Mouse (Mus musculus): ENCODE measurements around the gene Ppp1r12b. TPM values are rescaled to one million over a fixed set of nuclear protein-coding genes. Genes with fewer than 3 reads are reported as not detected.

Gene Ppp1r12b
- polyA plus RNA-seq, 1 experiment from 2014 or later, result 7.6 TPM

DNA sequence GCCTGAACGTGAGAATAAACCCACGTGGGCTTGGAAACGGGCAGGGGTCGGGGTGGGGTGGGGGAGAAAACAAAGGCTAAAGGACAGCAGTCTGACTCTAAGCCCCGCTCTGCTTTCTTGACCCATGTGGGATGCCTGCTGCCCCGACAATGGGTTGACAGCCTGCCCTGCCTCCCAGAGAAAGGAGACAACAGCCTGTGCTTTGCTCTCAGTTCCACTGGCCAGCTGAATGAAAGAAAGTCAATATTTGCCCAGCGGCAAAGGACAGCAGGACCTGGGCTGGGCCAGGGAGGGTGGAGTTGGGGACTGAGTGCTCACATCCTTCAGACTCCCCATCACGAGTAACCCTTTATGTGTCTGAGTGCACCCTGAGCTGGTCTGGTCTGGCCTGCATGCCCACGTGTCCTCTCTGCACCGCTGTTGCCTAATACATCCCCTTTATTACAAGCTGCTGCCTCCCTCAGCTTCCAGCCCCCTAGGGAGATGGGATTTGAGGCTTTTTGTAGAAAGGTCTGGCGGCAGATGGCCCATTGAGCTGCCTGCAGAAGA, 242.2 kb downstream of the Ppp1r12b start:
- Histone ChIP-seq H3K4me1 (ENCODE audit: control insufficient read depth, insufficient read depth, low read length) (peaks cover 13% of the 10 kb centered on the region; the same call in 1 of the 2 replicates), H3K4me3 (ENCODE audit: low read length) (no peak overlapping the region), H3K27ac (ENCODE audit: low read depth, low read length) (no peak overlapping the region), H3K9me3 (ENCODE audit: control insufficient read depth, low read length) (no peaks in the 10 kb centered on the region), H3K27me3 (ENCODE audit: control insufficient read depth, insufficient read depth, low read length) (peaks cover 5% of the 10 kb centered on the region; the same call in 1 of the 2 replicates), H3K9ac (ENCODE audit: low read depth, low read length) (no peak overlapping the region), H3K36me3 (ENCODE audit: control insufficient read depth, insufficient read depth, low read length) (no peaks in the 10 kb centered on the region), H3K4me2 (replicated peaks; ENCODE audit: low read depth, low read length) (no peak overlapping the region)
- ATAC-seq (ENCODE audit: low FRiP score, low TSS enrichment), result no peak
- 28% methylated on average over 11 of the region's 11 CpGs for WGBS

GRCm38 (mm10) chr1:134712781-134713299, 242.9 kb downstream of the Ppp1r12b start:
- no peak overlapping the region for H3K4me2 ChIP-seq (replicated peaks; ENCODE audit: low read depth, low read length)
- no peak overlapping the region for H3K9ac ChIP-seq (ENCODE audit: low read depth, low read length)
- H3K36me3 ChIP-seq (ENCODE audit: control insufficient read depth, insufficient read depth, low read length), result no peaks in the 10 kb centered on the region
- H3K4me1 ChIP-seq (ENCODE audit: control insufficient read depth, insufficient read depth, low read length), result peaks cover 13% of the 10 kb centered on the region; the same call in 1 of the 2 replicates
- no peaks in the 10 kb centered on the region for H3K9me3 ChIP-seq (ENCODE audit: control insufficient read depth, low read length)
- no peak for ATAC-seq (ENCODE audit: low FRiP score, low TSS enrichment)
- no peak overlapping the region for H3K4me3 ChIP-seq (ENCODE audit: low read length)
- H3K27ac ChIP-seq (ENCODE audit: low read depth, low read length), result no peak overlapping the region
- peaks cover 5% of the 10 kb centered on the region; the same call in 1 of the 2 replicates for H3K27me3 ChIP-seq (ENCODE audit: control insufficient read depth, insufficient read depth, low read length)
- 85% methylated on average over 9 of the region's 9 CpGs for WGBS

DNA sequence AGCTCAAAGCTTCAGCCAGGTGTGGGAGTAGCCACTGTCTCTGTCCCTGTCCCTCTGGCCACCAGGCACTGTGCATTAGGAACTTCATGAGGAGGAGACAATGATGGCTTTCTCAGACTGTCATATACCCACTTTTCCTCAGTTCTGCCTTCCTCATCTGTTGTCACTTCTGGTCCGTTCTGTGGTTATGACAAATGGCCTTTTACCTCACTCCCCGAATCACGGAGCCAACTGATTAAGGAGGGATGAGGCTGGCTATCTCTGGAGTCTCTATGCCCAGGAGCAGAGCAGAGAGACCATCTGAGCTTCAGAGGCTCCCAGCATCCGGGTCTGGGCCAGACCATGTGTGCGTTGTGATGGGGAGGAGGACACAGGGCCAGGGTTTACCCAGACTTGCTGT, 244.1 kb downstream of the Ppp1r12b start:
- no peak overlapping the region for H3K9ac ChIP-seq (ENCODE audit: low read depth, low read length)
- peaks cover 13% of the 10 kb centered on the region; the same call in 1 of the 2 replicates for H3K4me1 ChIP-seq (ENCODE audit: control insufficient read depth, insufficient read depth, low read length)
- H3K27me3 ChIP-seq (ENCODE audit: control insufficient read depth, insufficient read depth, low read length), result peaks cover 5% of the 10 kb centered on the region; the same call in 1 of the 2 replicates
- no peaks in the 10 kb centered on the region for H3K36me3 ChIP-seq (ENCODE audit: control insufficient read depth, insufficient read depth, low read length)
- ATAC-seq (ENCODE audit: low FRiP score, low TSS enrichment), result no peak
- no peak overlapping the region for H3K4me3 ChIP-seq (ENCODE audit: low read length)
- peak overlapping the region; percentile 52; the same call in 1 of the 2 replicates for H3K27ac ChIP-seq (ENCODE audit: low read depth, low read length)
- 62% methylated on average over 5 of the region's 5 CpGs for WGBS
- no peaks in the 10 kb centered on the region for H3K9me3 ChIP-seq (ENCODE audit: control insufficient read depth, low read length)
- H3K4me2 ChIP-seq (replicated peaks; ENCODE audit: low read depth, low read length), result no peak overlapping the region

GRCm38 (mm10) chr1:134711061-134711460, 244.7 kb downstream of the Ppp1r12b start:
- no peak overlapping the region for H3K4me3 ChIP-seq (ENCODE audit: low read length)
- H3K9ac ChIP-seq (ENCODE audit: low read depth, low read length), result no peak overlapping the region
- ATAC-seq (ENCODE audit: low FRiP score, low TSS enrichment), result no peak
- no peaks in the 10 kb centered on the region for H3K9me3 ChIP-seq (ENCODE audit: control insufficient read depth, low read length)
- WGBS, result 59% methylated on average over 7 of the region's 7 CpGs
- H3K4me2 ChIP-seq (replicated peaks; ENCODE audit: low read depth, low read length), result peak overlapping the region; percentile 12; the same call in 1 of the 2 replicates
- H3K36me3 ChIP-seq (ENCODE audit: control insufficient read depth, insufficient read depth, low read length), result no peaks in the 10 kb centered on the region
- H3K27me3 ChIP-seq (ENCODE audit: control insufficient read depth, insufficient read depth, low read length), result peaks cover 9% of the 10 kb centered on the region; the same call in 1 of the 2 replicates
- peaks cover 13% of the 10 kb centered on the region; the same call in 1 of the 2 replicates for H3K4me1 ChIP-seq (ENCODE audit: control insufficient read depth, insufficient read depth, low read length)
- peak overlapping the region; percentile 20; the same call in 1 of the 2 replicates for H3K27ac ChIP-seq (ENCODE audit: low read depth, low read length)

DNA sequence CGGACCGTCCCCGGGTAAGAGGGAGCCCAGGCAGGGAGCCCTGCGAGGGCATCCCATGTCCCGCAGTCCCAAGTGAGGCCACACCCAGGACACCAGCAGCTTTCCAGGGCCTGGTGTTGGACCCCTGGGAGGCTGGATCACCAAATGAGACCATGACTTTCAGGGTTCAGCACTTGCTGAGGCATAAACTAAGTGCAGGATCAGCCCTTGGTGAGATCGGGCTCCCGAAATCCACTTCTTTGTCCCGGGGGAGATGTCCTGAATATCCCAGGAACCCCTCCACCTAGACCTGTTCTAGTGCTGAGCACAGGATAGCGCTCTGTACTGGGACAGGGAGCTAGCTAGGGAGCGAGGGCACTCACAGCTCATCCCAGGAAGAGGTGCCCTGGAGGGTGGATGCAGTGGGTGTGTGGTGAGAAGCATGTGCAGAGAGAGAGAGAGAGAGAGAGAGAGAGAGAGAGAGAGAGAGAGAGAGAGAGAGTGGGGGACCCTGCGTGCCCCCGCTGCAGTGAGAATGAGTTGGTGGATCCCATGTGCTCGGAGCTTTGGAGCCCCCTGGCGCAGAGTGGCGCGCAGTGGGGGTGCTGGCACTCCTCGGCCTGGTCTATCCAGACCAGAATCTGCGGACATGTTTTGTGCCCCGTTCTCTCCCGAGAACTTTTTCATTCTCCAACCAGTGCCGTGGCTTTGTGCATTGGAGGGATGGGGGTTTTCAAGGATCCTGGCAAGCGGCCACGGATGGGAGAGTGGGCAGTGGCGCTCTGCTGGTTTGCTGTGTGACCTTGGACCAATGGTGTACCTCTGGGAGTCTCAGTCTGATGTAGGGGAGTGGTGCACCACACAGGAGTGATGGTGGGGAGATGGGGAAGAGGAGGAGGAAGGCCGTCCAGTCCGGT, 246.1 kb downstream of the Ppp1r12b start:
- H3K27me3 ChIP-seq (ENCODE audit: control insufficient read depth, insufficient read depth, low read length), result peaks cover 9% of the 10 kb centered on the region; the same call in 1 of the 2 replicates
- peak; percentile 36 for ATAC-seq (ENCODE audit: low FRiP score, low TSS enrichment)
- H3K4me1 ChIP-seq (ENCODE audit: control insufficient read depth, insufficient read depth, low read length), result peaks cover 13% of the 10 kb centered on the region; the same call in 1 of the 2 replicates

DNA sequence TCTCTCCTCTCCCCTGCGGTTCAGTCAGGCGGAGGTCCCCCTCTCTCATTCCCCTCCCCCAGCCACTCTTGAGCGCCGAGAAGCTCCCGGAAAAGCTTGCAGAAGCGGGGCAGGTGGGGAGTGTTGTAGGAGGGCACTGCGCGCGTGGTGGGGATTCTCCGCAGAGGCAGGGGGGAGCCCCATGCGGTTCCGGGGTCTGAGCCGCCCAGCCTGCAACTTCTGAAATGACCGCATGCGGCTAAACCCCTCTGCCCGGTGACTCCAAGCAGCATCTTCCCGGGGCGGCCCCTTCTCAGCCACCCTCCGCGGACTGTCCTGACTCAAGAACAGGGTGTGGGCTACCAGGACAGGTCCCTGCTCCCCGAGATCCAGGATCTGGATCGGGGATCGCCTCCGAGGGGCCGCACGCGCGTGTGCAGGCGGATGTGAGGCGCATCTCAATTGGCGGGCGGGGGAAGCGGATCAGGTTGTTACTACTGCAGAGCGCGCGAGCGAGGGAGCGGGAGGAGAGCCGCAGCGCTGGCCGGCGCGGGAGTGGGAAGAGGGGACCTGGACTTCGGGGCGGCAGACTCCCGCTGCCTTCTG, 246.8 kb downstream of the Ppp1r12b start:
- H3K27ac ChIP-seq (ENCODE audit: low read depth, low read length), result peak overlapping the region; percentile 73
- H3K4me2 ChIP-seq (replicated peaks; ENCODE audit: low read depth, low read length), result peak overlapping the region; percentile 87
- no peaks in the 10 kb centered on the region for H3K9me3 ChIP-seq (ENCODE audit: control insufficient read depth, low read length)
- under 1% methylated on average over 46 of the region's 46 CpGs for WGBS
- ATAC-seq (ENCODE audit: low FRiP score, low TSS enrichment), result peak; percentile 41
- peaks cover 10% of the 10 kb centered on the region; the same call in 1 of the 2 replicates for H3K4me1 ChIP-seq (ENCODE audit: control insufficient read depth, insufficient read depth, low read length)
- H3K36me3 ChIP-seq (ENCODE audit: control insufficient read depth, insufficient read depth, low read length), result no peaks in the 10 kb centered on the region
- H3K9ac ChIP-seq (ENCODE audit: low read depth, low read length), result peak overlapping the region; percentile 74
- peak overlapping the region; percentile 53 for H3K4me3 ChIP-seq (ENCODE audit: low read length)
- peaks cover 9% of the 10 kb centered on the region; the same call in 1 of the 2 replicates for H3K27me3 ChIP-seq (ENCODE audit: control insufficient read depth, insufficient read depth, low read length)

More for the DNA sequence above, 246.1 kb downstream of the Ppp1r12b start:
- WGBS, result 9% methylated on average over 26 of the region's 26 CpGs
- peak overlapping the region; percentile 74 for H3K9ac ChIP-seq (ENCODE audit: low read depth, low read length)
- H3K9me3 ChIP-seq (ENCODE audit: control insufficient read depth, low read length), result no peaks in the 10 kb centered on the region
- H3K36me3 ChIP-seq (ENCODE audit: control insufficient read depth, insufficient read depth, low read length), result no peaks in the 10 kb centered on the region
- peak overlapping the region; percentile 73 for H3K27ac ChIP-seq (ENCODE audit: low read depth, low read length)
- peak overlapping the region; percentile 53 for H3K4me3 ChIP-seq (ENCODE audit: low read length)
- H3K4me2 ChIP-seq (replicated peaks; ENCODE audit: low read depth, low read length), result peak overlapping the region; percentile 87

GRCm38 (mm10) chr1:134708274-134708673, 247.5 kb downstream of the Ppp1r12b start:
- Histone ChIP-seq H3K36me3 (ENCODE audit: control insufficient read depth, insufficient read depth, low read length) (no peaks in the 10 kb centered on the region), H3K9ac (ENCODE audit: low read depth, low read length) (peak overlapping the region; percentile 74), H3K4me3 (ENCODE audit: low read length) (peak overlapping the region; percentile 53), H3K4me1 (ENCODE audit: control insufficient read depth, insufficient read depth, low read length) (peaks cover 10% of the 10 kb centered on the region; the same call in 1 of the 2 replicates), H3K27ac (ENCODE audit: low read depth, low read length) (no peak overlapping the region; the same call in 1 of the 2 replicates), H3K27me3 (ENCODE audit: control insufficient read depth, insufficient read depth, low read length) (peaks cover 9% of the 10 kb centered on the region; the same call in 1 of the 2 replicates), H3K9me3 (ENCODE audit: control insufficient read depth, low read length) (no peaks in the 10 kb centered on the region), H3K4me2 (replicated peaks; ENCODE audit: low read depth, low read length) (peak overlapping the region; percentile 87)
- WGBS, result 18% methylated on average over 8 of the region's 8 CpGs
- no peak for ATAC-seq (ENCODE audit: low FRiP score, low TSS enrichment)

DNA sequence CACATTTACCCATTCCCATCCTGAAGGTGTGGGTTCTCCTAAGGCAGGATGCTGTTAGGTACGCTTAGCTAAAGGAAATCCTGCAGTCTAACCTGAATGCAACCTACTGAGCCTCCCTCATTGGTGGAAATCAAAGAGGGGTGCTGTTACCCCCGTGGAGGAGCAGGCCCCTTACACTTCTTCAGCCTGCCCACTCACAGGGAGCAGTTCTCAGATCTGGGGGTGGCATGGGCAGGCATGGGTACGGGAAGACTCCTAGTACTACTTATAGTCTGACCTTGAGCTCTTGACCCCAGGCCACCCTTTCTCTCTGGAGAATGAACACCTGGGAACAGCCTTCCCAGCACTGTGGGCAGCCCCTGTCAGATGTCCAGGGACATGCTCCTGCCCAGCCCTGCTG, 248.2 kb downstream of the Ppp1r12b start:
- WGBS, result 65% methylated on average over 3 of the region's 3 CpGs
- H3K4me1 ChIP-seq (ENCODE audit: control insufficient read depth, insufficient read depth, low read length), result peaks cover 10% of the 10 kb centered on the region; the same call in 1 of the 2 replicates
- no peak overlapping the region for H3K4me2 ChIP-seq (replicated peaks; ENCODE audit: low read depth, low read length)
- no peak overlapping the region for H3K27ac ChIP-seq (ENCODE audit: low read depth, low read length)
- H3K9ac ChIP-seq (ENCODE audit: low read depth, low read length), result no peak overlapping the region
- no peaks in the 10 kb centered on the region for H3K36me3 ChIP-seq (ENCODE audit: control insufficient read depth, insufficient read depth, low read length)
- ATAC-seq (ENCODE audit: low FRiP score, low TSS enrichment), result no peak
- H3K9me3 ChIP-seq (ENCODE audit: control insufficient read depth, low read length), result no peaks in the 10 kb centered on the region
- H3K4me3 ChIP-seq (ENCODE audit: low read length), result no peak overlapping the region
- peaks cover 9% of the 10 kb centered on the region; the same call in 1 of the 2 replicates for H3K27me3 ChIP-seq (ENCODE audit: control insufficient read depth, insufficient read depth, low read length)
